Mouse (Mus musculus): ENCODE measurements at regions not wholly inside any gene's neighbourhood (a gene's known extent, or its start where the extent isn't known, plus 50 kb on each side); places are given as distances from the start of the nearest gene placed in this dataset.

GRCm38 (mm10) chr17:9127866-9128265 is 139.7 kb downstream of the 1700010I14Rik start:
- TF ChIP-seq CTCF (IDR thresholded peaks at IDR 0.05; ENCODE audit: low read depth) (no peak), EP300 (IDR thresholded peaks at IDR 0.05; ENCODE audit: low read depth) (no peak)
